Comparison of ENCODE assay signal across 13 mouse cellular contexts in genomic region chr14:120960991-120961390, GRCm38 (mm10). TPM values are rescaled to one million over a fixed set of nuclear protein-coding genes. Genes with fewer than 3 reads are reported as not detected.
A peak's percentile ranks its signal among the peaks of the same experiment; 100 is the strongest.
DNase-seq lines count a peak whose midpoint lies in the region; ATAC-seq and TF ChIP-seq lines count a peak whose summit lies in the region.
"Had no signal": no experiment of that assay in that cellular context is flagged by ENCODE, and none has a peak within 500 bp of the region (broad histone marks: within the 10 kb centered on the region; RNA-seq: fewer than 3 reads in every experiment).

No protein-coding gene starts in this region.

- H3K4me3 ChIP-seq in cortical plate, adult 2 months (ENCODE audit: insufficient read depth, low read length) = no peak overlapping the region
- H3K4me3 ChIP-seq in forebrain, embryonic 16.5 days (replicated peaks; ENCODE audit: low read length) = no peak overlapping the region
- H3K4me3 ChIP-seq in midbrain, embryonic 15.5 days = no peak overlapping the region
- H3K4me3 ChIP-seq: liver, embryonic 15.5 days had no signal

- WGBS in forebrain, embryonic 16.5 days = 12% methylated on average over 5 of the region's 5 CpGs
- WGBS in midbrain, embryonic 15.5 days = 31% methylated on average over 5 of the region's 5 CpGs

- H3K27me3 ChIP-seq in forebrain, embryonic 16.5 days (replicated peaks; ENCODE audit: control insufficient read depth, insufficient read depth, low read length) = no peaks in the 10 kb centered on the region
- no peaks in the 10 kb centered on the region for H3K27me3 ChIP-seq in midbrain, embryonic 15.5 days (replicated peaks)
- H3K27me3 ChIP-seq: CH12.LX; liver, embryonic 15.5 days had no signal

- TF ChIP-seq CTCF in cortical plate, adult 2 months (IDR thresholded peaks at IDR 0.05; ENCODE audit: extremely low read depth, insufficient read depth, low read length) = no peak

- H3K4me1 ChIP-seq in cortical plate, adult 2 months (ENCODE audit: control insufficient read depth, insufficient read depth, low read length) = 0 out of 2 replicates have a peak, but pooled peaks cover 2% of the 10 kb centered on the region
- peaks cover 4% of the 10 kb centered on the region; the same call in 1 of the 2 replicates for H3K4me1 ChIP-seq in forebrain, embryonic 16.5 days (replicated peaks; ENCODE audit: control insufficient read depth, insufficient read depth, low read length)
- peaks cover 5% of the 10 kb centered on the region for H3K4me1 ChIP-seq in midbrain, embryonic 15.5 days
- H3K4me1 ChIP-seq: liver, embryonic 15.5 days had no signal

- TF ChIP-seq POLR2A in cortical plate, adult 2 months (IDR thresholded peaks at IDR 0.05; ENCODE audit: extremely low read depth, insufficient read depth, low read length) = no peak

- no peak overlapping the region for H3K4me2 ChIP-seq in forebrain, embryonic 16.5 days (ENCODE audit: low read length)
- H3K4me2 ChIP-seq in midbrain, embryonic 15.5 days = no peak overlapping the region
- H3K4me2 ChIP-seq: liver, embryonic 15.5 days had no signal

- peak; percentile 41 for DNase-seq in layer of hippocampus, adult 11-12 months (ENCODE audit: low spot score)
- no peak for DNase-seq in layer of hippocampus, postnatal 25 days (ENCODE audit: extremely low spot score in 1 of 2, low spot score in 1 of 2)
- DNase-seq in ovary, postnatal 14 days (ENCODE audit: low spot score) = no peak
- DNase-seq in urinary bladder, adult 18-20 months (ENCODE audit: low spot score in 2 of 2) = no peak
- DNase-seq: adrenal gland, adult 2 months; thymus, postnatal 36 days had no signal

- no peaks in the 10 kb centered on the region for H3K36me3 ChIP-seq in forebrain, embryonic 16.5 days (ENCODE audit: control insufficient read depth, insufficient read depth)
- H3K36me3 ChIP-seq in midbrain, embryonic 15.5 days (replicated peaks) = no peaks in the 10 kb centered on the region
- H3K36me3 ChIP-seq: liver, embryonic 15.5 days had no signal

- H3K9ac ChIP-seq in forebrain, embryonic 16.5 days (replicated peaks; ENCODE audit: low read depth, low read length) = no peak overlapping the region
- H3K9ac ChIP-seq in midbrain, embryonic 15.5 days = no peak overlapping the region
- H3K9ac ChIP-seq: liver, embryonic 15.5 days had no signal

- no peaks in the 10 kb centered on the region for H3K9me3 ChIP-seq in forebrain, embryonic 16.5 days (ENCODE audit: control insufficient read depth, low read length)
- H3K9me3 ChIP-seq in midbrain, embryonic 15.5 days = no peaks in the 10 kb centered on the region
- H3K9me3 ChIP-seq: liver, embryonic 15.5 days had no signal

- 0 out of 2 replicates have a peak overlapping the region, but pooled peaks have one; percentile 6 for H3K27ac ChIP-seq in cortical plate, adult 2 months (ENCODE audit: insufficient read depth, low read length)
- H3K27ac ChIP-seq in forebrain, embryonic 16.5 days (ENCODE audit: low read length) = no peak overlapping the region
- peak overlapping the region; percentile 60; the same call in 1 of the 2 replicates for H3K27ac ChIP-seq in midbrain, embryonic 15.5 days
- H3K27ac ChIP-seq: liver, embryonic 15.5 days; macrophage had no signal

- ATAC-seq in forebrain, embryonic 16.5 days = peak; percentile 47; the same call in 1 of the 2 replicates
- peak; percentile 85 for ATAC-seq in midbrain, embryonic 15.5 days (replicated peaks)
- ATAC-seq: intestine, embryonic 16.5 days had no signal

RNA-seq across cellular contexts. Expression of gene Ipo5, which starts 50.0 kb away (rescaled TPM):
- 10 to 100 TPM; 93.3 to 98.6 TPM for total RNA-seq in layer of hippocampus, postnatal 25 days (2021)
- polyA plus RNA-seq in cortical plate, adult 2 months (2012; rRNA removed) = 67.8 and 70.8 TPM in 2 replicates
- 84.9 and 104 TPM in 2 replicates for polyA plus RNA-seq in forebrain, embryonic 16.5 days (2015; fragmentation: Nextera tagmentation; extraction: Ambion mirVana)
- 57.5 and 58.2 TPM in 2 replicates for polyA plus RNA-seq in midbrain, embryonic 15.5 days (2015; fragmentation: Nextera tagmentation; extraction: Ambion mirVana)
